Mouse (Mus musculus): ENCODE measurements around the gene Pip5k1b. TPM values are rescaled to one million over a fixed set of nuclear protein-coding genes. Genes with fewer than 3 reads are reported as not detected.

The Pip5k1b gene
- total RNA-seq, 4 experiments from 2014 or later, result 0.20 to 0.54 (median 0.28) TPM

GRCm38 (mm10) chr19:24476929-24477882 lies 78.5 kb downstream of the Pip5k1b start, which contains the start of gene Fam122a:
TSS of gene Fam122a (minus strand) at chr19:24477356.
- peak; percentile 78 to 85 for DNase-seq (ENCODE audit: low spot score in 2 of 2)

- DNase-seq (ENCODE audit: low spot score in 2 of 2), result no peak
These were observed 79.2 kb downstream of the Pip5k1b start for GRCm38 (mm10) chr19:24476461-24476860.

- no peak for DNase-seq (ENCODE audit: low spot score in 2 of 2)
These were observed 80.4 kb downstream of the Pip5k1b start for GRCm38 (mm10) chr19:24475281-24475680.

- DNase-seq (ENCODE audit: low spot score in 2 of 2), result no peak
These were observed 83.2 kb downstream of the Pip5k1b start for GRCm38 (mm10) chr19:24472512-24472911.

- DNase-seq (ENCODE audit: low spot score in 2 of 2), result no peak
These were observed 84.1 kb downstream of the Pip5k1b start for GRCm38 (mm10) chr19:24471538-24471937.

GRCm38 (mm10) chr19:24469216-24469615 lies 86.5 kb downstream of the Pip5k1b start:
- DNase-seq (ENCODE audit: low spot score in 2 of 2), result no peak

- no peak for DNase-seq (ENCODE audit: low spot score in 2 of 2)
These were observed 87.1 kb downstream of the Pip5k1b start for GRCm38 (mm10) chr19:24468616-24469015.

GRCm38 (mm10) chr19:24463011-24463410 lies 92.7 kb downstream of the Pip5k1b start:
- no peak for DNase-seq (ENCODE audit: low spot score in 2 of 2)

GRCm38 (mm10) chr19:24456591-24457231 lies 99.0 kb downstream of the Pip5k1b start:
- DNase-seq (ENCODE audit: low spot score in 2 of 2), result no peak

GRCm38 (mm10) chr19:24455249-24455960 lies 100.3 kb downstream of the Pip5k1b start:
- no peak for DNase-seq (ENCODE audit: low spot score in 2 of 2)

- DNase-seq (ENCODE audit: low spot score in 2 of 2), result no peak
These were observed 101.2 kb downstream of the Pip5k1b start for GRCm38 (mm10) chr19:24454451-24454850.

- no peak for DNase-seq (ENCODE audit: low spot score in 2 of 2)
These were observed 102.3 kb downstream of the Pip5k1b start for GRCm38 (mm10) chr19:24453379-24453778.

- DNase-seq (ENCODE audit: low spot score in 2 of 2), result no peak
These were observed 103.2 kb downstream of the Pip5k1b start for GRCm38 (mm10) chr19:24452441-24452898.

- no peak for DNase-seq (ENCODE audit: low spot score in 2 of 2)
These were observed 104.0 kb downstream of the Pip5k1b start for GRCm38 (mm10) chr19:24451626-24452025.

- DNase-seq (ENCODE audit: low spot score in 2 of 2), result no peak
These were observed 104.9 kb downstream of the Pip5k1b start for GRCm38 (mm10) chr19:24450740-24451139.

- DNase-seq (ENCODE audit: low spot score in 2 of 2), result no peak
These were observed 111.3 kb downstream of the Pip5k1b start for GRCm38 (mm10) chr19:24444322-24444721.

GRCm38 (mm10) chr19:24439715-24440114 lies 116.0 kb downstream of the Pip5k1b start:
- DNase-seq (ENCODE audit: low spot score in 2 of 2), result no peak

- no peak for DNase-seq (ENCODE audit: low spot score in 2 of 2)
These were observed 121.4 kb downstream of the Pip5k1b start for GRCm38 (mm10) chr19:24434291-24434690.

- DNase-seq (ENCODE audit: low spot score in 2 of 2), result no peak
These were observed 123.2 kb downstream of the Pip5k1b start for GRCm38 (mm10) chr19:24432447-24432846.

- no peak for DNase-seq (ENCODE audit: low spot score in 2 of 2)
These were observed 124.3 kb downstream of the Pip5k1b start for GRCm38 (mm10) chr19:24431381-24431780.

- DNase-seq (ENCODE audit: low spot score in 2 of 2), result no peak
These were observed 127.7 kb downstream of the Pip5k1b start for GRCm38 (mm10) chr19:24428011-24428410.

GRCm38 (mm10) chr19:24427258-24427657 lies 128.4 kb downstream of the Pip5k1b start:
- no peak for DNase-seq (ENCODE audit: low spot score in 2 of 2)
